Mouse (Mus musculus): ENCODE measurements around the gene Dmwd. TPM values are rescaled to one million over a fixed set of nuclear protein-coding genes. Genes with fewer than 3 reads are reported as not detected.

Gene Dmwd
- polyA plus RNA-seq, 1 experiment from 2014 or later = 3.2 TPM

- Histone ChIP-seq H3K27ac (ENCODE audit: low read depth) (peak overlapping the region; percentile 19; the same call in 1 of the 2 replicates), H3K9ac (replicated peaks) (no peak overlapping the region), H3K4me2 (ENCODE audit: low read depth, low read length) (peak overlapping the region; percentile 82), H3K4me3 (ENCODE audit: low read depth, low read length) (peak overlapping the region; percentile 56; the same call in 1 of the 2 replicates), H3K4me1 (ENCODE audit: insufficient read depth) (peaks cover 6% of the 10 kb centered on the region), H3K36me3 (replicated peaks; ENCODE audit: insufficient read depth, low read length) (peaks cover 6% of the 10 kb centered on the region), H3K27me3 (ENCODE audit: insufficient read depth, low read length) (no peaks in the 10 kb centered on the region), H3K9me3 (ENCODE audit: low read length) (no peaks in the 10 kb centered on the region)
- DNase-seq (no peak), ATAC-seq (no peak)
- TF ChIP-seq EP300 (IDR thresholded peaks at IDR 0.05; ENCODE audit: low read depth) (no peak), CTCF (IDR thresholded peaks at IDR 0.05; ENCODE audit: low read depth) (peak; percentile 30)
- 27% methylated on average over 4 of the region's 4 CpGs for WGBS (ENCODE audit: insufficient replicate concordance)
These were observed 54.6 kb downstream of the Dmwd start for GRCm38 (mm10) chr7:19130657-19131056.

GRCm38 (mm10) chr7:19131324-19131848 lies 55.4 kb downstream of the Dmwd start:
- TF ChIP-seq EP300 (IDR thresholded peaks at IDR 0.05; ENCODE audit: low read depth) (no peak), CTCF (IDR thresholded peaks at IDR 0.05; ENCODE audit: low read depth) (peak; percentile 86)

More at GRCm38 (mm10) chr7:19131324-19131848, 55.4 kb downstream of the Dmwd start:
- 3% methylated on average over 39 of the region's 39 CpGs for WGBS (ENCODE audit: insufficient replicate concordance)
- ATAC-seq (peak; percentile 99), DNase-seq (peak; percentile 95)
- Histone ChIP-seq H3K4me3 (ENCODE audit: low read depth, low read length) (peak overlapping the region; percentile 56), H3K27ac (ENCODE audit: low read depth) (peak overlapping the region; percentile 24; the same call in 1 of the 2 replicates), H3K4me2 (ENCODE audit: low read depth, low read length) (peak overlapping the region; percentile 82), H3K9ac (replicated peaks) (peak overlapping the region; percentile 55), H3K9me3 (ENCODE audit: low read length) (no peaks in the 10 kb centered on the region), H3K36me3 (replicated peaks; ENCODE audit: insufficient read depth, low read length) (peaks cover 13% of the 10 kb centered on the region), H3K27me3 (ENCODE audit: insufficient read depth, low read length) (no peaks in the 10 kb centered on the region), H3K4me1 (ENCODE audit: insufficient read depth) (peaks cover 6% of the 10 kb centered on the region)

Small RNA genes lying within 50 kb of the gene (microRNA-seq; reads per million reads assigned to microRNA genes)
- not detected for gene Mir3100

Other genes with a start within 250 kb of the Dmwd start
- 0.17 and 0.36 TPM in 2 replicates for gene Mill2, start 236.3 kb upstream of the Dmwd start, polyA plus RNA-seq (2015; fragmentation: Nextera tagmentation; extraction: Ambion mirVana)
- 118 and 119 TPM in 2 replicates for gene Pglyrp1, start 204.9 kb upstream of the Dmwd start, polyA plus RNA-seq (2015; fragmentation: Nextera tagmentation; extraction: Ambion mirVana)
- gene Ccdc61, start 165.8 kb upstream of the Dmwd start, polyA plus RNA-seq (2015; fragmentation: Nextera tagmentation; extraction: Ambion mirVana) = 5.6 and 7.5 TPM in 2 replicates
- 0.08 and 0.12 TPM in 2 replicates for gene Nova2, start 150.3 kb upstream of the Dmwd start, polyA plus RNA-seq (2015; fragmentation: Nextera tagmentation; extraction: Ambion mirVana)
- gene Nanos2, start 88.8 kb upstream of the Dmwd start, polyA plus RNA-seq (2015; fragmentation: Nextera tagmentation; extraction: Ambion mirVana) = not detected in 2 replicates
- gene Mypop, start 85.0 kb upstream of the Dmwd start, polyA plus RNA-seq (2015; fragmentation: Nextera tagmentation; extraction: Ambion mirVana) = 0.39 and 0.55 TPM in 2 replicates
- 6.3 and 8.8 TPM in 2 replicates for gene Irf2bp1, start 72.2 kb upstream of the Dmwd start, polyA plus RNA-seq (2015; fragmentation: Nextera tagmentation; extraction: Ambion mirVana)
- gene Foxa3, start 52.7 kb upstream of the Dmwd start, polyA plus RNA-seq (2015; fragmentation: Nextera tagmentation; extraction: Ambion mirVana) = 61.0 and 84.0 TPM in 2 replicates
- 6.9 and 7.1 TPM in 2 replicates for gene Sympk, start 51.9 kb upstream of the Dmwd start, polyA plus RNA-seq (2015; fragmentation: Nextera tagmentation; extraction: Ambion mirVana)
- gene Rsph6a, start 21.5 kb upstream of the Dmwd start, polyA plus RNA-seq (2015; fragmentation: Nextera tagmentation; extraction: Ambion mirVana) = not detected in 2 replicates
- gene Dmpk, start 7.6 kb downstream of the Dmwd start, polyA plus RNA-seq (2015; fragmentation: Nextera tagmentation; extraction: Ambion mirVana) = 14.2 and 17.6 TPM in 2 replicates
- gene Six5, start 18.4 kb downstream of the Dmwd start, polyA plus RNA-seq (2015; fragmentation: Nextera tagmentation; extraction: Ambion mirVana) = 0.78 and 0.82 TPM in 2 replicates
- gene Gm4969, start 42.1 kb downstream of the Dmwd start, polyA plus RNA-seq (2015; fragmentation: Nextera tagmentation; extraction: Ambion mirVana) = 0.17 TPM in 1 of 2 replicates, not detected in the other
- 3.2 and 3.6 TPM in 2 replicates for gene Fbxo46, start 43.6 kb downstream of the Dmwd start, polyA plus RNA-seq (2015; fragmentation: Nextera tagmentation; extraction: Ambion mirVana)
- gene Qpctl, start 73.1 kb downstream of the Dmwd start, polyA plus RNA-seq (2015; fragmentation: Nextera tagmentation; extraction: Ambion mirVana) = 5.2 and 5.8 TPM in 2 replicates
- 38.9 and 41.0 TPM in 2 replicates for gene Snrpd2, start 73.5 kb downstream of the Dmwd start, polyA plus RNA-seq (2015; fragmentation: Nextera tagmentation; extraction: Ambion mirVana)
- 0.04 TPM in 1 of 2 replicates, not detected in the other for gene Gipr, start 89.9 kb downstream of the Dmwd start, polyA plus RNA-seq (2015; fragmentation: Nextera tagmentation; extraction: Ambion mirVana)
- gene Eml2, start 100.2 kb downstream of the Dmwd start, polyA plus RNA-seq (2015; fragmentation: Nextera tagmentation; extraction: Ambion mirVana) = 3.3 and 3.4 TPM in 2 replicates
- 0.74 and 0.83 TPM in 2 replicates for gene Gpr4, start 136.3 kb downstream of the Dmwd start, polyA plus RNA-seq (2015; fragmentation: Nextera tagmentation; extraction: Ambion mirVana)
- gene Opa3, start 152.1 kb downstream of the Dmwd start, polyA plus RNA-seq (2015; fragmentation: Nextera tagmentation; extraction: Ambion mirVana) = 8.7 and 9.7 TPM in 2 replicates
- 36.2 and 36.4 TPM in 2 replicates for gene Vasp, start 195.6 kb downstream of the Dmwd start, polyA plus RNA-seq (2015; fragmentation: Nextera tagmentation; extraction: Ambion mirVana)
- gene Ppm1n, start 203.8 kb downstream of the Dmwd start, polyA plus RNA-seq (2015; fragmentation: Nextera tagmentation; extraction: Ambion mirVana) = 0.15 TPM in 1 of 2 replicates, not detected in the other
- 1.5 and 4.6 TPM in 2 replicates for gene Rtn2, start 206.4 kb downstream of the Dmwd start, polyA plus RNA-seq (2015; fragmentation: Nextera tagmentation; extraction: Ambion mirVana)
- 0.06 TPM in 1 of 2 replicates, not detected in the other for gene Fosb, start 233.8 kb downstream of the Dmwd start, polyA plus RNA-seq (2015; fragmentation: Nextera tagmentation; extraction: Ambion mirVana)

Data from liver, postnatal 0 days (tissue).